Mouse (Mus musculus) induced T-regulatory cell, adult 2 months (primary cell): ENCODE measurements around the gene Chrm3.

ENCODE experiments used
- DNase-seq: peaks from one replicate; pipeline ENCODE4 v3.0.0-alpha.2; 2012; ENCODE audit warnings: low read depth

Chrm3 gene

DNA sequence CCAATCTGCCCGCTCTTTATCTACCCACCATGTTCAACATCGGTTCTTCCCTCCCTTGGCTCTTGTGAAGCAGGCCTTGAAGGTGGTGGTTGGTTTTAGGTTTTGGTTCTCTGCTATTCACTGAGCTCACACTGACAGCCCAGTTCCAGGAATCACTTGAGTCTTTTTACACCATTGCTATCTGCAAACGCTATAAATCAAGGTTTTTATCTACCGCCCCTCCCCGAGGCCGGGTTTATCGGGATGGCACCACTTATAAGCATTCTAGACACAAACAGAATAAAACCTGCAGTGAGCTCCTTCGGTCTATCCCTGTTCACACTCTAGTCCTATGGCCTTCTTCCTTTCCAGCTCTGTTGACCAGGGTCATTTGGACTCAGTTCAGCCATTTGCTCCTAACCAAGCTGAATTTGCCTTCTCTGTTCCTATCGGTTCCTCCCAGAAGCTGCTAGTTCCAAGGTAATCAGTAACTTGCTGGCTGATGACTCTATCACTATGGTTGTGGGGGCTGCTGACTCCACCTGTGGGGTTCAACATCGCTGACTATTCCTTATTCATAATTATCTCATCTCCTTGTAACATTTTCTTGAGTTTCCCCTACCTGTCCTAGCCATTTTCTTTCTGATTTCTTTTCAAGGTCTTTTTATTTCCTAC, 291.6 kb downstream of the Chrm3 start:
- DNase-seq: no peak

DNA sequence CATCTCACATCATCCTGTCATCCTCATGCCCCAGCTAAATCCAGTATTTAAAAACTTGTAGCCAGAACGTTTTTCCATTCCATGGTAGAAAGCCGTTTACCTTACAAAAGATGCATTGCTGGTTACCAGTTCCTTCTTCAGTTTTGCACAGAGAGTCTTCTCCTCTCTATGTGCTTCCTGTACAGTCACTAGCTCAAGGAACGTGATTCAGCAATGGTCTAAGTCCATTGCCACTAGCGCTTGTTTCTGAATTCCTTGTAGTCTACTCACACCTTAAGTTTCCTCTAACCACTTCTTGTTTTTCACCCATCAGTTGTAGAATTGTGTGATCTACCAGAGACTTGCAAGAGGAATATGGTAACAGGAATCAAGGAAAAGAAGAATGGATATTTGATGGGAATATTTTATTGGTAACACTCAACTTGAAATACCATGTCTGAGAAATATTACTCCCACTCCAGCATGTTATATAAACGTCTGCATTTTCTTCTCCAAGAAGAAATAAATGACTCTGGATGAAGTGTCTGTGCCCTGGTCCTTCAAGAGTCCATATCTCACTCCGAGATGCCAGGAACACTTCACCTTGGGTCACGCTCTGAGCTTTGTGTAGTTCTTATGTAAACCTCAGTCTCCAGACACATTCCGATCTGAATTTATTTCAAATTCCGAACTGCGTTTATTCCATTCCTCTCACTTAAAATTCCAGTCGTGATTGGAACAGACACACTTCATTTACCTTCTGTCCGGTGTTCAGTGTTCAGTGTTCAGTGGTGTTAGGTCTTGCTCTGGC, 293.6 kb downstream of the Chrm3 start:
- DNase-seq: peak; percentile 45

DNA sequence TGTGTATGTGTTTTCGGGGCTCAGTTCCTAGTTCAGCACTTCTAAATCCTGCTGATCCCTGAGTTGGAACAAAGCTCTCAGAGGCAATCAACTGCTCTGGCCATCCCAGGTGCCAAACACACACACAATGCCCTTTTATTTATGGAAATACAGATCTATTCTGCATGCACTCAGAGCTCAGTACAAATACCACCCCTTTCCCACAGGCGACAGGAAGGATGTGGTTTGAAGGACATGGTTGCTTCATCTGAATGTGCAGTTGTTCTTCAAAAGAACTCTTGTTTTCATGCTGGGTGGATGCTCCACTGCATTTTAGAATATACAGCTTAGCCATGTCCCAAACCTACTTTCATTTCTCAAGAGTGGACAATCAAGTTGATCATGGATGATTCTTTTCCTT, 294.9 kb downstream of the Chrm3 start:
- peak; percentile 68 for DNase-seq

DNA sequence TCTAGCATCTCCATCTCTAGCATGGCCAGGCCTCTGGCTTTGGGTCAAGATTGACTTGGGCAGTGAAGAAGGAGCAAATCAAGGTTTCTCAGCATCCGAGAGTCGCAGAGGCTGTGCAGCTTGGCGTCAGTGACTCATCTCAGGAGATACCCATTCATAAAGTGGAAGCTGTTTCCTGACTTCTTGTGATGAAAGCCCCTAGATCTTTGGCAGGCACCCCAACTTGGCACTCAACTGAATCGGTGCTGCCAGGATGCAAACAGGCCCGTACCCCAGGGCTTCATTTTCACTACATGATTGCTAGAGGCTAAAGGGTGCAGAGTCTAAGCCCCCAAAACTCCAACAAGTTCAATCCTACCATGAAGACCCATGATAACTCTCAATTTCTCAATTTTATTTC, 298.0 kb downstream of the Chrm3 start:
- DNase-seq: peak; percentile 32

DNA sequence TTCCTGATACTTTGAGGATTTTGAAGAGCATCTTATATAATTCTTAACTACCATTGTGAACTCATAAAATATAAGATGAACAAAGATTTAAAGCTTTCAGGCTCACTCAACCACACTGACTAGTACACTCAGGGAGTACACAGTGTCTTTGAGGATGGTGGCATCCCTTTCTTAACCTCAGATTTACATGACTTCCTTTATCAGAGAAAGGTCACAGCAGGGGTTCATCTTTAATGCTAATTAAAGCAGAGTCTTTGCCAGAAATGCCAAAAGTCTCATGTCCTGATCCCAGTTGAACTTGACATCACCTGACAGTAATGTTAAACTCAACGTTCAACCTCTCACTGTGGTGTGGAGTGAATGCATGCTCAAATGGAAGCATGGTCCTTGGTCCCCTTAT, 301.7 kb downstream of the Chrm3 start:
- no peak for DNase-seq

DNA sequence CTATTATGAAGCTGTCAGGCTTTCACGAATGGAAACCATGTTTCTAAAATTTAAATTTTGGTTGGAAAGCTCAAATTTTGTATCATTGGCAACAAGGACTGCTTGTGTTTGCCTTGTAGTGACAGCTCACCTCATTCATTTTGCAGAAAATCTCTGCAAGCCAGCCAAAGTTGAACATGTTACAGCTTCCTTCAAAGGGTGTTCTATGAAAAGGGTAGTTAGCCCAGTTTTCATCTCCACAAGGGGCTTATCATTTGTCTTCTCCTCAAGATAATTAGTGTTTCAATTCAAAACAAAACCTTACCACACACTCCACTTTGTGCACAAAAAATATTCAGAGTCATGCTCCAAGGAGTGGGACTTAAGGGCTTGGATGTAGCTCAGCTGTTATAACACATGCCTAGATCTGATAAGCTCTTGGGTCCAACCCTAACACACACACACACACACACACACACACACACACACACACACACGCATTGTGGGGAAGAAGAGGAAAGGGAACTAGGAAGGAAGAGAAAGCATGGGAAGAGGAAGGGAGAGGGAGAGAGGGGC, 302.9 kb downstream of the Chrm3 start:
- no peak for DNase-seq

DNA sequence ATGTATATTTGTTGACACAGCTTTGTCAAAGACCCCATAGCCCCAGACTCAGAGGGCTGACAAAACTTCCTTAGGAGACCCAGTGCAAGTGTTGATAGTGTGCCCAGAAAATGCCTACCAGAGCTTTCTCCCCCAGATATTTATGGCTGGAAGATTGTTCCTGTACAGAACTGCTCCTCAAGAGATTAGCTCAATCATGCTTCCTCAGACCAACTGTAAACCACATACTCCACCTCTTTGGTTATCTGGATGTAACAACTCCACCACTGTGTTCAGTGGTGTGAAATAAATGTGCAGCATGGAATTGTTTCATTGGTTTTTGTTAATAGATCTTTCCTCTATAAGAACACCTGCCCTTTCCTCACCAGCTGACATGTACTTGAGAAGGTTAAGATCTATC, 306.6 kb downstream of the Chrm3 start:
- DNase-seq: no peak

DNA sequence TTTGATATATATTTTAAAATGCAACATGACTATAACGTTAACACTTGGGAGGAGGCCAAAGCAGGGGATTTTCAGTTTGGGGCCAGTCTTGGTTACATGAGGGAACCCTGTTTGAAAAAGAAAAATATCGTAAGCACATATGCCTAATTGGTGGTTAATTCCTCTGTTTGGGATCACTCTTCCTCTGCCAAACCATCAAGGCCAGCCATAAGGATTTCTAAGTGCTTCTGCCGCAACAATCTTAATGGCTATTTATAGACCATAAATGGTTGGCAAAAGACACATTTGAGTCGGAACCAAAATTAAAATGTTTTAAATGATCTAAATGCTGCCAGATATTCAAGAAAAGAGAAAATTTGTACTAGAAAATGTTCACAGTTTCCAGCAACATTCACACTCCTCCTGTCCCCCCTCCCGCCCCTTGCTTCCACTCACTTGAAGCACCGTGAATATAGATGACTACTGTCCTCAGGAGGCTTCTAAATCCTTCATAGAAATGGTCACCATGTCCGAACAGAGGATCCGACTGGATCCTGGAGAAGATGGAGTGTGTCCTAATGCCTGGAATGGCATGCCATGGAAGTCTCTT, 307.3 kb downstream of the Chrm3 start:
- no peak for DNase-seq

DNA sequence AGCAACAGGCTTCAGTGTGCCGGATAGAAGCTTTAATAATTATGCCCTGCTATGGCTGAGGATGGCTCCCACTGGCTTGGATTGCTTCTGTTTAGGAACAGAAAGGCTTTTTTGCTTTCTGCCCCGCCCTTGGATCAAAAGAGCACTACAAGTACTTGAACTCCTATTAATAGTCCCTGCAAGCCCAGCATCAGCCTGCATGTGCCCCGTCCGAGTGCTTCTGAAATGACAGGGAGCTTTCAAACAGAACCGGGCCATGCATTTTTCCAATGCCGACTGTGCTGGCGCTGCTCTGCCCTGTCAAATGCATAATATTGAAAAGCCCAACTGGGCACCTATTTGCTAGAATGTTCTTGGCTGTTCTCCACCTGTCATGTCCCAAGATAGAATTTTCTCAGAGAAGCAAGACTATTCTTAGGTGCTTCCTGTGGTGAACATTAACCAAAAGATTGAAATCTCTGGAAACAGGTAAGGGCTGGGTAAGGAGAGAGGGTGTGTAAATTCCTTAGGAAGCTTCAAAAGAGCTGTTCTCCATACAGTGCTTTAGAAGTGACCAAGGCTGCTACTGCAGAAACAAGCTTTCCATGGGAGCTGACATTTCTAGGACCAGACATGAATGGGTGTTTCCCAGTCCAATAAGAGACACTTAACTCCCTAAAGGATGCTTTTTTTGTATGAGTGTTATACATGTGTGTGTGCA, 314.8 kb downstream of the Chrm3 start:
- no peak for DNase-seq

DNA sequence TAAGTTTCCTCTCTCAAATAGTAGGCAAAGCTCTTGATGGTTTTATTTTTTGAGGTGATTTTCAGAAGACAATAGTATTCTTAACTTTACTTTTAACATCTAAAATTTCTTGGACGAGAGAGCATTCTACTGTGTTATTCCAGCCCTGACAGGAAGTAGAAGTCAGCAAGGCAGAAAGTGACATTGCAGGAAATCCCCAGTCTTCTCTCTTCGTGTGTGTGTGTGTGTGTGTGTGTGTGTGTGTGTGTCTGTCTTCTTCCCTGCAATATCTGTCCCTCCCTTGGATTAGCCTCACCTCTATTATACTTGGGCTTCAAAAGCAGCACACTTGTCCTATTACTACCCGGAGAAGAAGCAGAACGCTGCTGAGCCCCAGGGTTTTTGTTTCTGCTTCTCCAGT, 316.6 kb downstream of the Chrm3 start:
- DNase-seq: peak; percentile 14

DNA sequence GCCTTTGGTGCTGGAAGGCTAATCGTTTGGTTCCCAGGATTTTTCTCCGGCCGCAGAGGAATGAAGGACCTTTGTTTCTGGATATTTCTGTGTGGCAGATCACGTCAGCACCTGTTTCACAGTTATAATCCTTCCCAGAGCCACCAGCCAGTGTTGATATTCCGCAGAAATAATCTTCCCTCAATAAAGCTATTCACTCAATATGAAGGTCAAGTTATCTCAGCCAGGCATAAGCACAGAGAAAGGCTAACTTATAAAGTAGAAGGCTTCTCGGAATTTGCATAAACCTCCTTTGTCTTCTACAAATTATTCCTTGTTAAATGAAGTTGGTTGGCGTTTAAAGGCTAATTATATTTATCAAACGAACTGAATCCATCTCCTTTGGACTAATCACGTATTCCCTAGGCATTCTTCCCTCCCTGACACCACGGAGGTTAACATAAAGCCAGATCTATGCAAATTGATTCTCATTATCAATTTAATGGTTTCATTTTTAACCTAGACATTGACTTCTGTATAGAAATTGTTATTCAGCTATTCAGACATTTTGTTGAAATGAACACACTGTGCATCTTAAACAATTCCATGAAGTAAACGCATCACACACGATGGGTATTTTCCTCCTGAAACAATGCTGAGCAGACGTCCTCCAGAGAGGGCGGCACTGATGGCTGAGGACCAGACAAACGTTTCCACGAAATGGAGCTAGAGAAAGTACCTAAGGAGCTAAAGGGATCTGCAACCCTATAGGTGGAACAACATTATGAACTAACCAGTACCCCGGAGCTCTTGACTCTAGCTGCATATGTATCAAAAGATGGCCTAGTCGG, 326.9 kb downstream of the Chrm3 start:
- DNase-seq: no peak

DNA sequence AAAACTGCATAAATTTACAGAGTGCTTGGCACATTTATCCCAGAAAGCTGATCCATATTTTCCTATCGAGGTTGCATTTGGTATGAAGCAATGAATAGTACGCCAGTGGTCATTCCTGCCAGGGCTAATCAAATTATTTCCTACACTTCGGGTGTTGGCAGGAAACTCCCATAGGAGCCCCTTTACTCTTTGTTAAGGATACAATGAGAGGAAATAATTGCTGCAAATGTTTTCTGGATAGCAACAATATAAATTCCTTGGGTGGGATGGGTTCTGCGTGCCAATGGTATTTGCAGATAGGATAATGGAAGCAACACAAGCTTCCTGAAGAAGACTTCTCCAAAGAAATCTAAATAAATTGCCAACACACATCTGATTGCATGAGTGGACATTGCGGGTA, 329.1 kb downstream of the Chrm3 start:
- no peak for DNase-seq

DNA sequence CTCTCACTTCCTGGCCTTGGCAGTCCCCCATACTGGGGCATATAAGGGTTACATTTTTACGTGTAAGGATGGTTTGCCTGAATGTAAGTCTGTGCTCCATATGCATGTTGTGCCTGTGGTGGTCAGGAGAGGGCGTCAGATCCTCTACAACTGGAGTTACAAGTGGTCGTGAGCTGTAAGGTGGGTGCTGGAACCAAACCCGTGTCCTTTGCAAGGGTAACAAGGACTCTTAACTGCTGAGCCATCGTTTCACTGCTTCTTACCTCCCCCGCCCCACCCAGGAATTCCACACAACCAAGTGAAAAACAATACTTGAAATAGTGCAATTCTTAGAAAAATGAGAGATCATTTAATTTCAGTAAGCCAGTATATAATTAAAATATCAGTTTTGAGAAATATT, 330.7 kb downstream of the Chrm3 start:
- no peak for DNase-seq

DNA sequence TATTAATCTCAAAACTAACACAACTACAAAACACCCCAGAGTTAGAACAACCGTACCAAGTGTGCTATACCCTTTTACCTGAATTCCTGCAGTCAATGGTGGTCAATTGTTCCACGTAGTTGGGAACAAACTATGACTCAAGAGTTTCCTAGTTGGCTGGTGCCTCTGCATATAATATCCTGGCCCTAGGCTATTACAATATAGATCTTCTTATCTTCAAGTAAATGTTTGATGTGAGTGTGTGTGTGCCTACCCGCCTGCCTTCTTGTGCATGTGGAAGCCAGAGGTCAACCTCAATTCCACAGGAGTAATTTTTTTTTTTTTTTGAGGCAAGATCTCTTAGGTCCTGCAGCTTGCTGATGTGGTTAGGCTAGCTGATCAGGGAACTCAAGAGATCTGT, 335.5 kb downstream of the Chrm3 start:
- no peak for DNase-seq

DNA sequence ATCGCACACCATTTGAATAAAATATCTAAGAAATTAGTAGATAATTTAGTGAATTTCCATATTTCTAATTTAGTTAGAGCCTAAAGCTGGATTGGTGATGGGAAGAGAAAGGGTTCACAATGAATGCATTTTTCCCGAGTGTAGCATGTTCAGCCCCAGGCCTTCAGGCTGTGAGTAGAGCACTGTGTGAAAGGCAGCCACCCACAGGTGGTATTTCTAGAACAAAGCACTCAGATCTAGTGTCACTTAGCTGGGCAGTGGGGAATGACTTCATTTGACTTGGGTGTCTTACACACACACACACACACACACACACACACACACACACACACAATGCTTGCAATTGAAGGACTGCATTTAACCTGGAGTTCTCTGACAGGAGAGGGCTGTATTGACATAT, 337.5 kb downstream of the Chrm3 start:
- DNase-seq: no peak

DNA sequence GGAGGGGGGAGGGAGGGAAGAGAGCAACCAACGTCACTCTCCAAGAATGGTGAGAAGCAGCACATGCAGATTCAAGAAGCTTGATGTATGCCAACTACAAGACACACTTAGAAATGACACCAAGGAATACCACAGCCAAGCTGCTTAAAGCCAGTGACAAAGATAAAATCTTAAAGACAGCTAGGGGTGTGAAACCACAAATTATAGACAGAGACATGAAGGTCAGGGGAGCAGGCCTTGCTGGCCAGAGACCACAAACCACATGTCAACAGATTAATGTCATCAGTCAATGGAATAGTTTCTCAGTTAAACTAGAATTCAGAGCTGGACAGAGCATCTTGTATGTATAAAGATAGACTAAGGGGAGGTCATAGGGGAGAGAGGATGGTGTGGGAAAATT, 341.4 kb downstream of the Chrm3 start:
- DNase-seq: no peak

DNA sequence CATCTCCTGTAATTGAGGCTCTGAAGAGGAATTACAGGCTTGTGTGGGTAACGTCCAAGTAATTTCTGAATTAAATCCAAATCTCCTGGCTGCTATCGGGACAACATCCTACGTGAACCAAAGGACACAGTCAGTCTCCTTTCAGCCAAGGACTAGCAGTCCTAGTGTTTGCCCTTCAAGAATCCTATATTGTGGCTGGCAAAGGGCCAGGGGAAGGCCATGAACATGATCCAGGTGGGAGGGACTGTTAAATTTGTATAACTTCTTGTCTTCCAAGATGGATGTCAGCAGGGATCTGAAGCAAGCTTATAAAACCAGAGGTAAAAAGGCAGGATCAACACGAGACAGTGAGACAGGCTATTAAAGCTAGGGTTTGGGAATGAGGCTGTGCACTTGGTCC, 357.7 kb downstream of the Chrm3 start:
- DNase-seq: no peak

DNA sequence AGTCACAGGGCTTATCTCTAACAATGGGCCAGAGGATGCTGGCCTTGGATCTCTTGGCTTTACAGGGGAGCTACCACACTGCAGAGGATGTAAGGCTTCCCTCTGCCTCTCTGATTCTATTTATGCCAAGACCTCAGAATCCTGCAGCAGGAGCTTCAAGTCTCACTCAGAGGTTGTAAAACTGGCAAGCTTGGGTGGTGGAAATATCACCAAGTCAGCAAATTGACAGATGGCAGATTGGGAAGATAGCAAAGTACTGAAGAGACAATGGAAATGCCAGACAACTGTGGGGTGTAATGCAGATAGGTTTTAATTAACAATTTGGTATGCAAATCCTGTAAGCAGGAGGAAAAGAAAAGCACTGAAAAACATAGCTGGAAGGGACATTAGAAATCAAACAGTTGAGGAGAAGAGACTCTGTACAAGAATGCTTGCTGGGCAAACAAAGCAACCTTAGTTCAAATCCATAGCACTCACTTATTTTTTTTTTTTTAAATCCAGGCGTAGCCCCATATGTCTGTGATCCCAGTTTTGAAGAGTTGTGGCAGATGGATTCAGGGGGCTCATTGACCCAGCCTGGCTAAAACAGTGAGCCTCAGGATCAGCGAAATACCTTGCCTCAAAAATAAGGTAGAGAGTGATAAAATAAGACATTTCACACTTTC, 362.9 kb downstream of the Chrm3 start:
- no peak for DNase-seq

DNA sequence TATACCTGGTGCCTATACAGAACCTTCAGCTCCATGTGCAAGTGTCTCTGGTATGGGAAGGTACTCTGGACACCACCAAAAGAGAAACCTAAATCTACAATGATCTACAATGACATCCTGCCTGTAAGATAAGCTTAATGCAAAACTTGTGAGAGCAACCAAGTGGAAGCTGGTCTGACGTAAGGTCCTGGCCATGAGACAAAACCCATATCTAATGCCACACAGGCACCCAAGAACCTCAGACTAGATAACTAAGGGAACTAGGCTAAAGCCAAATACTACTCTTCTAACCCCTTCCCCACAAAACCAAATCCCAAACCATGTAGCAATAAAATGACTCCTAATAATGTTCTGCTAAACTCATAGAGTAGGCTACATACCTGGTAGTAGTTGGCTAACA, 364.8 kb downstream of the Chrm3 start:
- DNase-seq: no peak

DNA sequence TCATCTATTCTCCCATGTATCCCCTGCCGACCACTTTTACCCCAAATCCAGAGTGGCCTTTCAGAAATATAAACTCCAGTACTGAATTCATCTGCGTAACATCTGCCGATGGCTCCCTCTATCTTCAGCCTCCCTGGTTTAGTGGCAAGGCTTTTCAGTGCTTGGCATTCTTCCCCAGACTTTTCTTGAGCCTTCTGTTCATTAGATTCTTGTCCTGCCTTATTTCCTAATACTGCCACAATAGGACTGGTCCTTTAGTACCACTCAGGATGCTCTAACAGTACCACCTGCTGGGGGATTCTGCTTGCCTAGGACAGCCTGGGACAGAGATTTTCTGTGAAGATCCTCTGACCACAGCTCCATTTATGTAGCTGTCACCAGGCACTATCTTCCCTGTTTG, 367.1 kb downstream of the Chrm3 start:
- DNase-seq: no peak

DNA sequence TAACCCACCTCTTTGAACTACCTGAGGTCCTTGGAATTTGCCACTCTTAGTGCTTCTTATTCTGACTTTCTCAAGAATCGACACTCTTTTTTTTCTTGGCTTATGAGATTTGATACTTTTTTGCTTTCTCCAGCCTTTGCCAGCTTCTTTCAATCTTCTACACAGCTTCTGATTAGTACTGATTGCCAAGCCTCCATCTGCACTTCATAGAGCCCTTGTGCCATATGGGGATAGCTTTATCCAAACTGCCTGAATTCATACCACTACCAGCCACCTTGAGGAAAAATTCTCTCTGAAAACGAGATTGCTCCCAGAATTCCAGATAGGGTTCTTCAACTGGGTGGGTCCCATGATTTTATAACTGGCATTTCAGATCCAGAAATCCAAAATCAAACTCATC, 368.0 kb downstream of the Chrm3 start:
- no peak for DNase-seq
